Mouse (Mus musculus): Measurements from ENCODE around the gene Fbxo8. TPM values are rescaled to one million over a fixed set of nuclear protein-coding genes. Genes with fewer than 3 reads are reported as not detected.

The Fbxo8 gene
- polyA plus RNA-seq, 1 experiment = 17.6 TPM

DNA sequence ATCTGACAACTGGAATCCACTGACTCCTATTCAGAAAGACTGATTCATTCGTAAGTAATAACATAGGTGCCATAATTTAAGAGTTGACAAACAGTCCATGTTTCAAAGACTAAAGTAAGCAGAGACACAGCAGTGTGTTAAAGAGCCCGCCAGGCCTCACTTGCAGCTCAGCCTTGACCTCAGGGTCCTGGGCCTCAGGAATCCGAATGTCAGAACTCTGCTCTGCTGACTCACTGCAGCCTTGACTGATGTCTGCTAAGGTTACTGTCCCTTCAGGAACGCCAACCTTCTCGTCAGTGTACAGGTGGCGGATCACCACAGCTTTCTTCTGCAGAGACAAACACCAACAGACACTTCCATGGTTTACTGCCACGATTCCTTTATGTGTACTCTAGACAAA, 10.2 kb upstream of the Fbxo8 start:
- 87% methylated on average over 7 of the region's 7 CpGs for WGBS
- Histone ChIP-seq H3K4me3 (replicated peaks; ENCODE audit: extremely low read depth, low read depth, low read length) (no peak overlapping the region), H3K4me1 (ENCODE audit: control insufficient read depth, insufficient read depth, low read length) (no peaks in the 10 kb centered on the region)
- DNase-seq = no peak
- TF ChIP-seq CTCF (IDR thresholded peaks at IDR 0.05; ENCODE audit: insufficient read depth, low read length) (no peak), POLR2A (IDR thresholded peaks at IDR 0.05; ENCODE audit: borderline replicate concordance, extremely low read depth, low read depth, low read length) (no peak)

DNA sequence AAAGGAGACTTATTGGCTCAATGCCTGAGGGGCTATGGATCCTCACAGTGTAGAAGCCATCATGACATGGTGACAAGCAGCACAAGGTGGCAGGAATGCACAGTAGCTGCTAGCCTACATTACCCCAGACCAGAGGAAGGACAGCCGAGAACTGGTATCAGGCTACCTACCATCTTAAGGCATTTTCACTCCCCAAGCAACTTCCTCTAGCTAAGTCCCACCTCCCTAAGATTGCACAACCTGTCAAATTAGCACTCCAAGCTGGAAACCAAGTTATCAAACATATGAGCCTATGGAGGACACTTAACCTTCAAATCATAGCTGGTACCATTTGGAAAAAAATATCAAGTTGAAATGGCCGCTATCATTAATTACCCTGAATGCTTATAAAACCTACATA, 3.0 kb upstream of the Fbxo8 start:
- 76% methylated on average over 2 of the region's 2 CpGs for WGBS
- no peak for DNase-seq
- TF ChIP-seq POLR2A (IDR thresholded peaks at IDR 0.05; ENCODE audit: borderline replicate concordance, extremely low read depth, low read depth, low read length) = no peak
- TF ChIP-seq CTCF (IDR thresholded peaks at IDR 0.05; ENCODE audit: insufficient read depth, low read length) = no peak
- Histone ChIP-seq H3K4me3 (replicated peaks; ENCODE audit: extremely low read depth, low read depth, low read length) (no peak overlapping the region), H3K4me1 (ENCODE audit: control insufficient read depth, insufficient read depth, low read length) (peaks cover 6% of the 10 kb centered on the region)

DNA sequence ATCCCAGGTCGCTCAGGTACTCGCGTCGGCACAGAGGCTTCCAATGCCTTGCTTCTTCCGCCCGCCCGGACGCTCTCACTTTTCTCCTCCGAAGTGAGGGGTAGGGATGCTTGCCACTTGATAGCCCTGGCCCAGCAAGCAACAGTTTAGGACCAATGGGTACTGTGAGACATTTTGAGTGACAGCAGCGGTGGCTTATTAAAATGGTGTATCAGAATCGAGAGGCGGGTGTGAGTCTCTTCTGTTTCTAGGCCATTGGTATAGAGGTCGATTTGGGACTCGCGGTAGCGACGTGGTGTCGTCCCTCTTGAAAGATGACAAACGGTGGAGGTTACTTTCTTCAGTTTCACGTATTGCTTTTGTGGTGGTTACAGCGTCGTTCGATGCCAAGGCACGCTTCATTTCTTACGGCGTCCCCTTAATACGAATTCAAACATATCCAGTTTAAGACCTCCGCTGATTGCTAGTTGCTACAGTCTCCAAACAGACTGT, 517 bp downstream of the Fbxo8 start:
- under 1% methylated on average over 28 of the region's 28 CpGs for WGBS
- Histone ChIP-seq H3K4me3 (replicated peaks; ENCODE audit: extremely low read depth, low read depth, low read length) (peak overlapping the region; percentile 97), H3K4me1 (ENCODE audit: control insufficient read depth, insufficient read depth, low read length) (peaks cover 6% of the 10 kb centered on the region)
- DNase-seq = peak; percentile 80
- TF ChIP-seq POLR2A (IDR thresholded peaks at IDR 0.05; ENCODE audit: borderline replicate concordance, extremely low read depth, low read depth, low read length) = no peak
- TF ChIP-seq CTCF (IDR thresholded peaks at IDR 0.05; ENCODE audit: insufficient read depth, low read length) = no peak

DNA sequence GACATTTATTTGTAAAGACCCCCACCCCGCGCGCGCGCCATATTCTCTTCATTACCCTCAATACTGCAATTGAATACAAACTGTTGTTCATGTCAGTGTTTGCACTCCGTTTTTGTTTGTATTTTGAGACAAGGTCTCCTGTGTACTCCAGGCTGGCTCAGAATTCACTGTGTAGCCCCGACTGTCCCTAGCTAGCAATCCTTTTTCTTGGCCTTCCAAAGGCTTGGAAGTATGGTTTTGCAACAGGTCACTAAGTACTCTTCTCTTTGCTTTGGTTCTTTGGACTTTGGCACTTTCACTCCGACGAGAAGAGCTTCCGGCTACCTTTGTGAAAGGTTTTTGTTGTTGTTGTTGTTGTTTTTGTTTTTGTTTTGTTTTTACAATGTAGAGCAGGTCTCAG, 1.2 kb downstream of the Fbxo8 start:
- WGBS = 23% methylated on average over 10 of the region's 10 CpGs
- TF ChIP-seq POLR2A (IDR thresholded peaks at IDR 0.05; ENCODE audit: borderline replicate concordance, extremely low read depth, low read depth, low read length) = no peak
- TF ChIP-seq CTCF (IDR thresholded peaks at IDR 0.05; ENCODE audit: insufficient read depth, low read length) = no peak
- H3K4me3 ChIP-seq (replicated peaks; ENCODE audit: extremely low read depth, low read depth, low read length) = peak overlapping the region; percentile 97
- H3K4me1 ChIP-seq (ENCODE audit: control insufficient read depth, insufficient read depth, low read length) = peaks cover 6% of the 10 kb centered on the region
- no peak for DNase-seq

DNA sequence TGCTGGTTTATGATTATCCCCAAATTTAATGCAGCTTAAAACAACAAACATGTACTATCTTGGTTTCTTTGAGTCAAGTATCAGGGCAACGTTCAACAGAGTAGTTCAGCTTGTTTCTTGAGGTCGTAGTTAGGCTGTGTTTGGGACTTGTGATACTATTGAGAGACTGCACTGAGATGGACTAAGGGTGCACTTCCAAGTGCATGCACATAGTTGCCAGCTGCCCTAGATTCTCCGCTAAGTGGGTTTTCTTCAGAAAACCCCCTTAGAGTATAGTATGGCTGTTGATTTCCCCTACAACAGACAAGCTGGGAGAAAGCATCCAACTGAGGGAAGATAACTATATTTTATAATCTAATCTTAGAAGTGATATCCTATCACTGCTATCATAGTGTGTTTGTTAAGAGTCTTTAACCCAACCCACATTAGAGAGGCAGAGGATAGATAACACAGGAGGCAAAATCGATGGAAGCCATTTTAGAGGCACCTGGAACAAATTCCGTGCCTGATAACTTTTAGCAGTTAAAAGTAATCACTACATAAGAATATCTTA, 1.7 kb downstream of the Fbxo8 start:
- DNase-seq = no peak
- WGBS = 56% methylated on average over 5 of the region's 5 CpGs
- TF ChIP-seq CTCF (IDR thresholded peaks at IDR 0.05; ENCODE audit: insufficient read depth, low read length) = no peak
- no peak for TF ChIP-seq POLR2A (IDR thresholded peaks at IDR 0.05; ENCODE audit: borderline replicate concordance, extremely low read depth, low read depth, low read length)
- Histone ChIP-seq H3K4me1 (ENCODE audit: control insufficient read depth, insufficient read depth, low read length) (peaks cover 6% of the 10 kb centered on the region), H3K4me3 (replicated peaks; ENCODE audit: extremely low read depth, low read depth, low read length) (peak overlapping the region; percentile 31)

DNA sequence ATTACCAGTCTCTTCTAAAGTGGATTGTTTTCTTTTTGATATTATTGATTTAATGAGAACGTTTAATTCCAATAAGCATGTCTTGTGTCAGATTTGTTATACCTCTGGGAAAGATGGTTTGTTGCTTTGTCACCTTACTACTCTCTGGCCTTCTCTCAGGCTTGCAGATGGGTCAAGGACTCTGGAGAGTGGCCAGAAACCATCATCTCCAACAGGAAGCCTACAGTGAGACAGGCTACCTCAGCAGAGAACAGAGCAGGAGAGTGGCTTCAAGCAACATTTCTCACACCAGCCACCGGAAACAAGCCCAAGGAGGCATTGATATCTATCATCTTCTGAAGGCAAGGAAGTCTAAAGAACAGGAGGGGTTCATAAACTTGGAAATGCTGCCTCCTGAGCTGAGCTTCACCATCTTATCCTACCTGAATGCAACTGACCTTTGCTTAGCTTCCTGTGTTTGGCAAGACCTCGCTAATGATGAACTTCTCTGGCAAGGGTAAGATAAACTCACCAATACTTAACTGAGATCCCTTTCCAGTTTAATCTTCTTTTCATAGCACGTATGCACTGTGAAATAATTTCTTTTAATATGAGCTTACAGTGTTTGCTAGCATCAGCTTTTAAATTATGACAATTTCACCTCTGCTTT, 13.6 kb downstream of the Fbxo8 start:
- Histone ChIP-seq H3K4me3 (replicated peaks; ENCODE audit: extremely low read depth, low read depth, low read length) (no peak overlapping the region), H3K4me1 (ENCODE audit: control insufficient read depth, insufficient read depth, low read length) (no peaks in the 10 kb centered on the region; the same call in 1 of the 2 replicates)
- 52% methylated on average over 4 of the region's 4 CpGs for WGBS
- no peak for DNase-seq
- TF ChIP-seq POLR2A (IDR thresholded peaks at IDR 0.05; ENCODE audit: borderline replicate concordance, extremely low read depth, low read depth, low read length) = no peak
- no peak for TF ChIP-seq CTCF (IDR thresholded peaks at IDR 0.05; ENCODE audit: insufficient read depth, low read length)

DNA sequence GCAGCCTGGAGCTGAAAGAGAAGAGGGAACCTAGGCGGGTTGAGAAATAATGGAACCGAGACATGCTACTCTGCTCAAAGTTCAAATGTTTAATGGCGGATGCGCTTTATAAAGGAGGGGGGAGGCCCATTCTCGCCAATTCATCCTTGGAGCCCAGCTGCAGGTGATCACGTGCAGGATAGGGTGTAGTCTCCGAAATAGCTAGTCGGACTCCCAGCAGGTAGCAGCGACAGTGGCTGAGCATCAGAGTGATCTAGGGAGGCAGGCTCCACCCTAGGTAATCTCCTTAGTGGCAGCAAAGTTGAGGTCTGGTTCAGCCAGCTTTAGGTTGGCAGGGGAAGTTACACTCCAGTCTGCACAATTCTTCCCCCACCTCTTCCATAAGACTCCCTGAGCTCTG, 16.0 kb downstream of the Fbxo8 start:
- TF ChIP-seq POLR2A (IDR thresholded peaks at IDR 0.05; ENCODE audit: borderline replicate concordance, extremely low read depth, low read depth, low read length) (no peak), CTCF (IDR thresholded peaks at IDR 0.05; ENCODE audit: insufficient read depth, low read length) (no peak)
- WGBS = 96% methylated on average over 9 of the region's 9 CpGs
- Histone ChIP-seq H3K4me3 (replicated peaks; ENCODE audit: extremely low read depth, low read depth, low read length) (no peak overlapping the region), H3K4me1 (ENCODE audit: control insufficient read depth, insufficient read depth, low read length) (no peaks in the 10 kb centered on the region; the same call in 1 of the 2 replicates)
- no peak for DNase-seq

DNA sequence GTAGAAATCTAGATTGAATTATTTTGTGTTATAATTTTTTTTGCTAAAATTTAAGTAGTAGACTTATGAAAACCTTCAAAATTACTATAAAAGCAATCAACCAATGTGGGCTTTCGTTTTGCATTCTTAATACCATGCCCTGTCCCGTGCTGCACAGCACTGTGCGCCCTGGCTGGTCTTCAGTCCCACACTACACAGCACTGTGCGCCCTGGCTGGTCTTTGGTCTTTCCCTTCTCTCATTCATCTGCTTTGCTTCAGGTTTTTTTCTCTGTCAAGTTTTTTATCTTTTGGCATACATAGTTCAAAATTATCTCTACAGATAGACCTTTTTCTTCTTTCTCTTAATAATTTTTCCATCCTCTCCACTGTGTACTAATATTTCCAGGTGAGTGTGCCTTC, 30.0 kb downstream of the Fbxo8 start:
- DNase-seq = no peak
- no peak overlapping the region for H3K4me3 ChIP-seq (replicated peaks; ENCODE audit: extremely low read depth, low read depth, low read length)
- no peaks in the 10 kb centered on the region for H3K4me1 ChIP-seq (ENCODE audit: control insufficient read depth, insufficient read depth, low read length)
- TF ChIP-seq POLR2A (IDR thresholded peaks at IDR 0.05; ENCODE audit: borderline replicate concordance, extremely low read depth, low read depth, low read length) (no peak), CTCF (IDR thresholded peaks at IDR 0.05; ENCODE audit: insufficient read depth, low read length) (no peak)
- 89% methylated on average over 4 of the region's 4 CpGs for WGBS

DNA sequence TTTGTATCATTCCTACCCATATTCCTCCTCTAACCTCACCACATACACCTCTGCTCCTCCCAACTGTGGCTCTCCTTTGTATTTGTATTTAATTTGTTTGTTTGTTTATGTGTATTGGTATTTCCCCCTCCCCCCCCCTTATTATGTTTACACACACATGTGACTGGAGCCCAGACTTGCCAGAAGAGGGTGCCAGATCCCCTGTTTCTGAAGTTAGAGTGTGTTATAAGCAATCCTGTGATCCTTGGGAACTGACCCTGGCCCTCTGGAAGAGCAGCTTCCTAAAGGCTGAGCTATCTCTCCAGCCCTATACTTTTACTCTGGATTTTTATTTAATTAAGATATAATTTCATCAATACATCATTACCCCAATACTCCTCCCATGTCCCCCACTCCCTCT, 32.0 kb downstream of the Fbxo8 start:
- Histone ChIP-seq H3K4me3 (replicated peaks; ENCODE audit: extremely low read depth, low read depth, low read length) (no peak overlapping the region), H3K4me1 (ENCODE audit: control insufficient read depth, insufficient read depth, low read length) (no peaks in the 10 kb centered on the region)
- no peak for TF ChIP-seq CTCF (IDR thresholded peaks at IDR 0.05; ENCODE audit: insufficient read depth, low read length)
- TF ChIP-seq POLR2A (IDR thresholded peaks at IDR 0.05; ENCODE audit: borderline replicate concordance, extremely low read depth, low read depth, low read length) = no peak
- no peak for DNase-seq

DNA sequence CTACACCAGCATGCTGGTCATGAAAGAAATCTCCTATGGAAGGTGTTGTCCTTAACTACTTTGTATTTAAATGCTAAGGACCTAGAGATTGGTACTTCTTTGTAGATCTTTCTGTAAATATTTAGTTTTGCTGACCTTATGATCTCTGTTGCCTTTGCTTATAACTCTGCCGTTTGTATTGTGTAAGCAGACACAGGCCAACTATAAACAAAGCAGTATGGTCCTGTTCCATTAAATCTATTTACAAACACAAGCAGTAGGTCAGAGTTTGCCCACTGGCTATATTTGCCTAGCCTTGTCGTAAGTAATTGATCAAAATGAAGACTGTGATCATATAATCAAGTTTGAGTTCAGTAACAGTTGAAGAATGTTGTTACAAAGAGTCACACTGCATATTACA, 38.1 kb downstream of the Fbxo8 start:
- no peaks in the 10 kb centered on the region for H3K4me1 ChIP-seq (ENCODE audit: control insufficient read depth, insufficient read depth, low read length)
- no peak overlapping the region for H3K4me3 ChIP-seq (replicated peaks; ENCODE audit: extremely low read depth, low read depth, low read length)
- DNase-seq = no peak
- whole genome bisulfite sequencing = 31% methylated on average over 2 of the region's 2 CpGs
- TF ChIP-seq POLR2A (IDR thresholded peaks at IDR 0.05; ENCODE audit: borderline replicate concordance, extremely low read depth, low read depth, low read length) = no peak
- no peak for TF ChIP-seq CTCF (IDR thresholded peaks at IDR 0.05; ENCODE audit: insufficient read depth, low read length)

Data from lung, adult 2 months (tissue).